Mouse (Mus musculus) limb, embryonic 13.5 days (tissue): ENCODE data around the gene Gkn3. TPM values are rescaled to one million over a fixed set of nuclear protein-coding genes. Genes with fewer than 3 reads are reported as not detected.

Experiments
- ATAC-seq: fragments of 200-750 bp; cut with Nextera tagmentation; 2 replicates; pipeline ENCODE4 v1.8.0; 2017; ENCODE audit warnings: low read depth, moderate number of reproducible peaks, moderate TSS enrichment; ENCODE audit not compliant: low FRiP score
- H3K27ac ChIP-seq: fragments of 300-500 bp; sonication (generic); 2 replicates; pipeline ENCODE4 v1.5.1; 2015; ENCODE audit warnings: inconsistent platforms, mild to moderate bottlenecking, moderate library complexity
- H3K27me3 ChIP-seq: fragments of 300-500 bp; sonication (generic); 2 replicates; pipeline ENCODE4 v1.6.1; 2015; ENCODE audit warnings: mild to moderate bottlenecking, inconsistent platforms
- H3K36me3 ChIP-seq: fragments of 300-500 bp; sonication (generic); 2 replicates; pipeline ENCODE4 v1.6.1; 2015; ENCODE audit warnings: inconsistent platforms, mild to moderate bottlenecking, moderate library complexity
- H3K4me1 ChIP-seq: fragments of 300-500 bp; sonication (generic); 2 replicates; pipeline ENCODE4 v1.6.1; 2015; ENCODE audit warnings: inconsistent platforms
- H3K4me2 ChIP-seq: fragments of 300-500 bp; sonication (generic); replicated peaks from 2 replicates; pipeline ENCODE4 v1.6.1; 2015; ENCODE audit warnings: inconsistent platforms, mild to moderate bottlenecking, moderate library complexity
- H3K4me3 ChIP-seq: fragments of 300-500 bp; sonication (generic); 2 replicates; pipeline ENCODE4 v1.5.1; 2015; ENCODE audit warnings: moderate library complexity, mild to moderate bottlenecking, inconsistent platforms
- H3K9ac ChIP-seq: fragments of 300-500 bp; sonication (generic); 2 replicates; pipeline ENCODE4 v1.6.1; 2015; ENCODE audit warnings: mild to moderate bottlenecking, inconsistent platforms
- H3K9me3 ChIP-seq: fragments of 300-500 bp; sonication (generic); 2 replicates; pipeline ENCODE4 v1.6.1; 2016; ENCODE audit warnings: inconsistent platforms
- WGBS: fragments of 180-500 bp; shearing (Covaris S2); methylation state at CpG from one replicate; pipeline ENCODE4 v1.1.7; 2015; 5-methylcytosine and 5-hydroxymethylcytosine counted together
- polyA plus RNA-seq: library from polyadenylated mRNA; unstranded; fragments of >200 nt; fragmentation: Nextera tagmentation; extraction: Ambion mirVana; gene quantifications from 2 replicates; pipeline ENCODE4 v1.2.1, GENCODE M21; 2015

Gene Gkn3
- polyA plus RNA-seq, 1 experiment from 2014 or later: 0.92 TPM

DNA sequence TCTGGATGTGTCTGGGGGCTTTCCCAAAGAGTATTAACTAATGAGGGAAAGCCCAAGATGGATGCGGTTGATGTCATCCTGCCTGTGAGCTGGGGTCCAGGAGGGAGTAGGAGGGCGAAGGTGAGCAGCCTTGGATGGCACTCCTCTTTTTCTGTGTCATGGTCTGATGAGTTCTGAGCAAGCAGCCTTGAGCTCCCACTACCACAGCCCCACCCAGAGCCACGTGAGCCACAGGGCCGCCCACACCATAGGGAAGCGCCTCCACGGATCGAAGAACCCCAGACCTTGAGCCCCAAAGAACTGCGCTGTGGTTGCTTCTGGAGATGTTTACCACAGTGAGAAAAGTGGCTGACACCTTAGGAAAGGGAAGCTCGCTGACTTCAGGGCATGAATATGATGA lies 6.0 kb upstream of the Gkn3 start:
- Histone ChIP-seq H3K4me3 (no peak overlapping the region), H3K4me2 (no peak overlapping the region), H3K9ac (no peak overlapping the region), H3K36me3 (no peaks in the 10 kb centered on the region), H3K27ac (no peak overlapping the region), H3K9me3 (no peaks in the 10 kb centered on the region), H3K27me3 (no peaks in the 10 kb centered on the region), H3K4me1 (peaks cover 6% of the 10 kb centered on the region; the same call in 1 of the 2 replicates)
- 81% methylated on average over 9 of the region's 9 CpGs for WGBS
- ATAC-seq: no peak

DNA sequence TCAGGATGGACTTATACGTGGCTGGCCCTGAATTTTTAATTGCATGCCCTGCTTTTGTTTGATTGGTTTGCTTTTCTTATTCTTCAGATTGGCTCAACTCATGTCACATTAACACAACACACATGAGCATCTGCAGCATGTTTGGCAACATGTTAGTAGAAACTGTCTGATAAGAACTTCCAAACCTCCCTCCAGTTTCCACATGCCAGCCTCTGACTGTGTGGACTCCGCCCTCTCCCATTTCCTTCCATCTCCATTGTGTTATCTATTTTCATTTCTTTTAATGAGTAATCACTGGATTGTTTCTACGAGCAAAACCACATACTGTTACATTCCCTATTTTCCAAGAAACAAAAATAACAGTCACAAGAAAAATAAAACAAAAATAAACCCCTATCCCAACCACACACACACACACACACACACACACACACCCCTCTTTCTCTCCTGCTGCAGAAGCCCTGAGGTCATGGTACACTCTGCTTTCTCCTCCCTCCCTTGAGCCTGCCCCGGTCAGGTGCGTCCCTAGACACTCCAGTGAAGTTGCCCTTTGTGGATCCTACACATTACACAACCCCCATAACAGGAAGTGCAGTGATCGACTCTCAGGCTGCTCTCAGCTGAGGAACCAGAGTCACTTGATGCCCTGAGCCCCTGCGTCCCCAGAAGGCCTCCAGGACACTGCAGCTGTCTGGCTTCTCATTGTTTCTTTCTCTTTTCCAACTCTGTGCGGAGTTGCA lies 4.9 kb upstream of the Gkn3 start:
- no peaks in the 10 kb centered on the region for H3K36me3 ChIP-seq
- 0 out of 2 replicates have a peak, but pooled peaks cover 5% of the 10 kb centered on the region for H3K4me1 ChIP-seq
- H3K4me3 ChIP-seq: no peak overlapping the region
- ATAC-seq: no peak
- H3K4me2 ChIP-seq: no peak overlapping the region
- no peaks in the 10 kb centered on the region for H3K9me3 ChIP-seq
- no peak overlapping the region for H3K27ac ChIP-seq
- H3K9ac ChIP-seq: no peak overlapping the region
- no peaks in the 10 kb centered on the region for H3K27me3 ChIP-seq
- 71% methylated on average over 8 of the region's 8 CpGs for WGBS

DNA sequence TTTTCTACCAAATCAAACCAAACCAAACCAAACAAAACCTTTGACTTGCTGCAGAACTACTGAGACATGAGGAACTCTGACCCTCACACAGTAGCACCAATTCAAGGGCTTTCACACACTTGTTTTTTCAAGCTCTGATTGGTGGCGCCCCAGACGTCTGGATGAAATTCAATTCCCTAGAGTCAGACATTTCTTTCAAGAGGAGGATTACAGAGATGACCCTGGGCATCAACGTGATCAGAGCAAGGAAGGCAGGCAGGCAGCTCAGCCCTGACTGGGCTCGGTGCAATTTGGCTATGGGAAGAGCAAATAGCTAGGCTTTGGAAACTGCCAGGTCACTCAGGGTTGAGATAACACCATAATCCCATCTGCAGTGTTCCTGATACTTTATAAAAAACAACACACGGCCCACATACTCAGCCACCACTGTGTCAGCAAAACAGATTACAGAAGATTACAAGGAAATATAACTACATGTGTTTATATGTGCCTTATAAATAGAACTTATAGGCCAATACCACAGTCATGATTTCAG lies 787 bp upstream of the Gkn3 start:
- no peaks in the 10 kb centered on the region for H3K9me3 ChIP-seq
- no peak overlapping the region for H3K4me2 ChIP-seq
- no peak overlapping the region for H3K4me3 ChIP-seq
- H3K27ac ChIP-seq: no peak overlapping the region
- 0 out of 2 replicates have a peak, but pooled peaks cover 5% of the 10 kb centered on the region for H3K4me1 ChIP-seq
- H3K9ac ChIP-seq: no peak overlapping the region
- 32% methylated on average over 5 of the region's 5 CpGs for WGBS
- ATAC-seq: no peak
- H3K36me3 ChIP-seq: no peaks in the 10 kb centered on the region
- H3K27me3 ChIP-seq: 0 out of 2 replicates have a peak, but pooled peaks cover 5% of the 10 kb centered on the region

DNA sequence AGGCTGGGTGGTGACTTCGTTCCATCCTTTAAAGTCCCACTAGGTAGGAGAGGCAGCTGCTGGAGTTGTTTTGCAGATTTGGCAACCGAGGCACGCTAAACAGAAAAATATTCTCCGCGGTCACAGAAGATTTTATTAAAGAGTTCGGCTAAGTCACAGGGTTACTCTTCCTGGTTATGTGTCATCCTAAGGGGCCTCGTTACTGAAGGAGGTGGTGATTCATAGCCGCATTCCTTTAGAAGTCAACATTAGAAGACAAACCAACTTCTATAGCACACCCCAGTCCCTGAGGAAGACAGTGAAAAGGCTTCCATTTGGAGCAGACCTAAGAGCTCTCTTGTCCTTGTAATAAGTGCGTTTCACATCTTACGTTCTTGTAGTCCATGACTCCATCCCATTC lies 2.1 kb downstream of the Gkn3 start:
- no peak overlapping the region for H3K4me2 ChIP-seq
- H3K36me3 ChIP-seq: no peaks in the 10 kb centered on the region
- no peaks in the 10 kb centered on the region for H3K9me3 ChIP-seq
- no peak for ATAC-seq
- WGBS: 75% methylated on average over 10 of the region's 10 CpGs
- peaks cover 28% of the 10 kb centered on the region for H3K27me3 ChIP-seq
- H3K4me1 ChIP-seq: peaks cover 8% of the 10 kb centered on the region; the same call in 1 of the 2 replicates
- H3K4me3 ChIP-seq: no peak overlapping the region
- H3K9ac ChIP-seq: no peak overlapping the region
- no peak overlapping the region for H3K27ac ChIP-seq

DNA sequence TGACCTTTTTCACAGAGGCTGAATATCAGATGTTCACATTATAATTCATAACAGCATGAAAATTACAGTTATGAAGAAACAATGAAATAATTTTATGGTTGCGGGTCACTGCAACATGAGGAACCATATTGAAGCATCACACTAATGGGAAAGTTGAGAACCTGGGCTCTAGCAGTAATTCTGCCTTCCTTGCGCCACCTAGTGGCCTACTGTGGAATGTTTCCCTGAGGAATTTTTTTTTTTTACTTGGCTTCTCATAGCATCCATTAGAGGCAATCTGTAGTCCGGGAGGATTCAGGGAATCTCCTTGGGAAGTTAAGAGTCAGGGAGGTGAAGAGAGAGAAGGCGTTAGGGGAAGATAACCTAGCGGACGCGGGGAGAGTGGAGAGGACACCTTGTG lies 2.5 kb downstream of the Gkn3 start:
- 14% methylated on average over 7 of the region's 7 CpGs for WGBS
- H3K9me3 ChIP-seq: no peaks in the 10 kb centered on the region
- no peak overlapping the region for H3K4me2 ChIP-seq
- H3K36me3 ChIP-seq: no peaks in the 10 kb centered on the region
- H3K27ac ChIP-seq: no peak overlapping the region
- peaks cover 8% of the 10 kb centered on the region; the same call in 1 of the 2 replicates for H3K4me1 ChIP-seq
- peaks cover 30% of the 10 kb centered on the region for H3K27me3 ChIP-seq
- no peak overlapping the region for H3K4me3 ChIP-seq
- H3K9ac ChIP-seq: no peak overlapping the region
- ATAC-seq: no peak

DNA sequence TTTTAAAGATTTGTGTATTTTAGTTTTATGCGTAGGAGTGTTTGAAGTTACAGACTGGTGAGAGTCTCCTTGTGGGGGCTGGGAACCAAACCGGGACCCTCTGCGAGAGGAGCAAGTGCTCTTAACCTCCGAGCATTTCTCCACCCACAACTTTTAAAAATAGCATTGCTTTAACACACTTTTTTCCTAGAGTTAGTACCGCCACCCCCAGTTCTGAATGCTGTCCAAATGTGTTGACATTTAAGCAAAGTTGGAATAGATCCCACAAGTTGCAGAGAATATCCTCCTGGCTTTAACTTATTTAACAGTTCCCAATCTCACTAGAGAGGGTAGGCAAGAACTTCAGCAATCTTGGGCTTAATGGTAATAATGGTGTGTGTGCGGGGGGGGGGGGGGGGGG lies 4.0 kb downstream of the Gkn3 start:
- 52% methylated on average over 5 of the region's 6 CpGs for WGBS
- no peak overlapping the region for H3K9ac ChIP-seq
- no peak for ATAC-seq
- peaks cover 37% of the 10 kb centered on the region for H3K27me3 ChIP-seq
- peak overlapping the region; percentile 69 for H3K4me2 ChIP-seq
- no peak overlapping the region for H3K4me3 ChIP-seq
- no peaks in the 10 kb centered on the region for H3K36me3 ChIP-seq
- no peaks in the 10 kb centered on the region for H3K9me3 ChIP-seq
- peaks cover 8% of the 10 kb centered on the region; the same call in 1 of the 2 replicates for H3K4me1 ChIP-seq
- no peak overlapping the region for H3K27ac ChIP-seq

DNA sequence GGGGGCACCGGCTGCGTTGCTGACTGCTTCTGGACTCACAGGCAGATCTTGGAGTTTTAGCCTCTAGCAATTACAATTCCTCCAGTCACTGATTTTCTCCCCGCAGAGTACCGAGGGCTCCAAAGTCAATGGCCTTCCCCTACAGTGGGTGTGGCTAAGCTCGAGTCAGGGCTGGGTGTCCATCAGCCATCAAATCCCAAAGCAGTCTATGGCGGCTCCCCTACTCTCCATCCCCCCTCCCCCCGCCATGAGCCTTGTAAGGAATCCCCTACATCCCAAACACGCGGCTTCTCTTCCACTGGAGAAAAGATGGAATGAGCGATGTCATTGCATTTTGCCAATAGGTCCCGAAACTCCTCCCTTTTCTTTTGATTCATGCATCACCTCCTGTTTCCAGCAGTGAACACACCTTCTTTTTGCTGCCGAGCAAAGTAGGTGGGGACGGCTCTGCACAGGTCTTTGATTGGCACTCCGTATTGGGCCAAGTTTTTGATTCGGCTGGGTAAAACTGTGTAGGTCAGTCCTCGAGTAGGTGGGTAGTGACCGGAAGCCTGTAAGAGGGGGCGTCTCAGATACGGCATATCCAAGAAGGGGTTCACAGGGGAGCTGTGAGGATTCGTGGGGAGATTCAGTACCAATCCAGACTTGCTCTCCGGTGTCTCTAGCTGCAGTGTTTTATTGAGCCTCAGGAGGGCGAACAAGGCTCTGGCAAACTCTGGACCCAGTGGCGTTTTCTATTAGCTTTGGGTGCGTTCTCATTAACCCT lies 4.6 kb downstream of the Gkn3 start:
- peaks cover 37% of the 10 kb centered on the region for H3K27me3 ChIP-seq
- WGBS: 13% methylated on average over 24 of the region's 24 CpGs
- H3K9ac ChIP-seq: peak overlapping the region; percentile 46; the same call in 1 of the 2 replicates
- ATAC-seq: 0 out of 2 replicates have a peak, but pooled peaks have one; percentile 44
- no peak overlapping the region for H3K27ac ChIP-seq
- H3K4me2 ChIP-seq: peak overlapping the region; percentile 69
- no peaks in the 10 kb centered on the region for H3K9me3 ChIP-seq
- H3K4me3 ChIP-seq: peak overlapping the region; percentile 39
- H3K36me3 ChIP-seq: no peaks in the 10 kb centered on the region
- peaks cover 4% of the 10 kb centered on the region; the same call in 1 of the 2 replicates for H3K4me1 ChIP-seq

DNA sequence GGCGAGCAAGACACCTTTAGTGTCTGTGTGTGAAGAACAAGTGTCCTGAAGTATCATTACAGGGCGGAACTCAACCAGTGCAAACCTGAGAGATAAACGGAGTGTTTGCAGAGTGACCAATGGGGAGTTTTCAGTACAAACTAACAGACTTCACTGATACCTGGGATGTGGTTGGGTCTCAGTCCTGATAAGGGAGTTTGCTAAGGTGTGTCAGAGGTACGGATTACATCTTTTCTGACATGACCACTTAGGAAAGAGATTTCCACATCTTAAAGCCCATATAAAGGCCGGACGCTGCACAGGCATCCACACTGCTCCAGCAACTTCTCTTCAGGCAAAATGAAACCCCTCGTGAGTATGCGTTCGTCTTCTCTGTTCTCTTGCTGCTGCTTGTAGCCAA lies 15.7 kb downstream of the Gkn3 start, which contains the start of gene Gkn2:
Gkn2 (plus strand) TSS at position 301 of the 400 bp plus-strand sequence.
- Histone ChIP-seq H3K4me2 (no peak within 1 kb of the TSS), H3K4me3 (no peak within 1 kb of the TSS), H3K4me1 (no peaks in the 10 kb centered on the region), H3K27ac (no peak within 1 kb of the TSS), H3K36me3 (no peaks in the 10 kb centered on the region), H3K27me3 (no peaks in the 10 kb centered on the region), H3K9me3 (no peaks in the 10 kb centered on the region), H3K9ac (no peak within 1 kb of the TSS)
- ATAC-seq: no peak
- 87% methylated on average over 9 of the region's 9 CpGs for WGBS

DNA sequence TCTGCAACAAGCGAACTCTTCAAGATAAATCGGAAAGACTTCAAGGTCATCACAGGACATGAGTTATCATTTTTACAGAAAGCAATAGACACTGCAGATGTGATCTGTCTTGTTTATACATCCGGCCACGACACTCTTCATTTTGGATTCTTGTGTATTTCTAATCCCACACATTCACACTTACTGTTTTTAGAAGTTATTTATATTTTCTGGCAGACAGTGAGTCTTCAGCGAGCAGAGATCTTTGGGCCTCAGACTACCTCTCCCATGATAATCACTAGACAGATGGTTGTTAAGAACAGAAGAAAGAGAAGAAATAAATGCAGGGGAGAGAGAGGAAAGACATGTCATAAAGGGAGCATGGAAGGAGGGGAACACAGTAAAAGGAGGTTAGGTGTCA lies 19.5 kb downstream of the Gkn3 start:
- Histone ChIP-seq H3K4me2 (no peak overlapping the region), H3K27me3 (no peaks in the 10 kb centered on the region), H3K4me3 (no peak overlapping the region), H3K4me1 (no peaks in the 10 kb centered on the region), H3K9ac (no peak overlapping the region), H3K27ac (no peak overlapping the region), H3K36me3 (no peaks in the 10 kb centered on the region), H3K9me3 (no peaks in the 10 kb centered on the region)
- WGBS: 90% methylated on average over 5 of the region's 5 CpGs
- ATAC-seq: no peak

DNA sequence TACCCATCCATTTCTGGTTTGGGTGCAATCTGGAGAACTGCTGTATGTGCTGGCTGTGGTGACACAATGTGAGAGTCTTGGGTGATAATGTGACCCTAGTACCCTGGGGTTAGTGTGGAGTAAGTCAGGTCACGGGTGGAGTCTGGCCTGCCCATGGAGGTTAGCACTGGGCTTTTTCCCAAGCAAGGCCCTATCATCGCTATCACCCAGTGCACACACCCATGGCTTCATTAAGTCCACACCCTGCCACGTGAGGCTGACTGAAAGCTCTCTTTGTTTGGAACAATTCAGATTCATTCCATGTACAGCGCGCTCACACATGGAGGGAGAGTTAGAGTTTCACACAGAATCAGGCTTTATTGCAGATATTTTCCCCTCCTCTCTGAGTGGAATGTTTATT lies 34.3 kb downstream of the Gkn3 start:
- H3K9ac ChIP-seq: no peak overlapping the region
- H3K27me3 ChIP-seq: no peaks in the 10 kb centered on the region
- no peak overlapping the region for H3K4me3 ChIP-seq
- no peaks in the 10 kb centered on the region for H3K9me3 ChIP-seq
- no peak for ATAC-seq
- no peak overlapping the region for H3K4me2 ChIP-seq
- peaks cover 4% of the 10 kb centered on the region; the same call in 1 of the 2 replicates for H3K4me1 ChIP-seq
- H3K36me3 ChIP-seq: no peaks in the 10 kb centered on the region
- 80% methylated on average over 5 of the region's 5 CpGs for WGBS
- H3K27ac ChIP-seq: no peak overlapping the region

DNA sequence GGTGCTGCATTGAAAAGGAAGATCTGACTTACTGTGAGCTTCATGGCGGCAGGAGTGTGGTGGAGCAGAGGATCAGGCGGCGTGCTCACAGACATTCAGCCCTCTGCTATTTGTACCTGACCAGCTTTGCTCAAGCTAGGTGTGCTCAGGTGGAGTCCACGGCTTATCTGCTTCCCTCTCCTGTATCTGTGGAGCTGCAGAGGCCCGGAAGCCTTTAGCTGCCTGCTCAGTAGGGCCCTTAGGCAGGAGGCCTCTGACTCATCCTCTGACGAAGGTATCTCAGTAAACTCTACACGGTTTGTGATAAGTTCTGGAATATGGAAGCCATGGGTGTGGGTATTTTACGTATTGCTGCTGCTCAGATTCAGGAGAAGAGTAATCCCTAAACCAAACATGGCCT lies 37.9 kb downstream of the Gkn3 start, which contains the start of gene Gkn1:
Gkn1 (minus strand) TSS at position 114 of the 400 bp plus-strand sequence.
- no peak within 1 kb of the TSS for H3K4me2 ChIP-seq
- 86% methylated on average over 8 of the region's 8 CpGs for WGBS
- H3K4me3 ChIP-seq: no peak within 1 kb of the TSS
- peaks cover 4% of the 10 kb centered on the region; the same call in 1 of the 2 replicates for H3K4me1 ChIP-seq
- no peak for ATAC-seq
- H3K9me3 ChIP-seq: no peaks in the 10 kb centered on the region
- H3K36me3 ChIP-seq: no peaks in the 10 kb centered on the region
- H3K27me3 ChIP-seq: no peaks in the 10 kb centered on the region
- H3K27ac ChIP-seq: no peak within 1 kb of the TSS
- no peak within 1 kb of the TSS for H3K9ac ChIP-seq

DNA sequence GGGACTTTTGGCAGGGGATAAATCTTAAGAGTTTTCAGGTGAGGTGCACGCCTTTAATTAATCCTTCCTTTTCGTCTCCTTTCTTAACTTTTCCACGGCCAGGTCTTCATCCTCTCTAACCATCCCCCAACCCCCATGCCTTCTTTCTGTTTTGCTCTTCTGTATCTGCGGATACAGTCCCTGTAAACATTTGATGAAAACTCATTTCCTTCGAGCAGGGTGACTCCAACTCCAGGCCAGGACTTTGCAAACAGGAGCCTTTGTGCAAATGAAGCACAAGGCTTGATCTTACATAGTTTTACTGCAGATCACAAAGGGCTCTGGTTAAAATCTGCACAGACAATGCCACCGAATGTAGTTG lies 52.8 kb downstream of the Gkn3 start:
- no peaks in the 10 kb centered on the region for H3K27me3 ChIP-seq
- peak overlapping the region; percentile 74; the same call in 1 of the 2 replicates for H3K4me3 ChIP-seq
- H3K9ac ChIP-seq: no peak overlapping the region; the same call in 1 of the 2 replicates
- ATAC-seq: no peak; the same call in 1 of the 2 replicates
- H3K9me3 ChIP-seq: no peaks in the 10 kb centered on the region
- peaks cover 34% of the 10 kb centered on the region for H3K4me1 ChIP-seq
- H3K4me2 ChIP-seq: peak overlapping the region; percentile 90; the same call in 1 of the 2 replicates
- 24% methylated on average over 6 of the region's 6 CpGs for WGBS
- no peaks in the 10 kb centered on the region for H3K36me3 ChIP-seq
- 0 out of 2 replicates have a peak overlapping the region, but pooled peaks have one; percentile 33 for H3K27ac ChIP-seq
